Mouse (Mus musculus): Measurements from ENCODE around the gene 4930503B20Rik.
A peak's percentile ranks its signal among the peaks of the same experiment; 100 is the strongest.

4930503B20Rik gene

GRCm38 (mm10) chr3:146651217-146651616, at the start of gene 4930503B20Rik:
TSS of gene 4930503B20Rik (minus strand) at chr3:146651317.
- DNase-seq (ENCODE audit: low read depth), result no peak

- no peak for DNase-seq (ENCODE audit: low read depth)
Measured at GRCm38 (mm10) chr3:146700051-146700450, 48.9 kb upstream of the 4930503B20Rik start.

GRCm38 (mm10) chr3:146698982-146699381, 47.9 kb upstream of the 4930503B20Rik start:
- no peak for DNase-seq (ENCODE audit: low read depth)

- no peak for DNase-seq (ENCODE audit: low read depth)
Measured at GRCm38 (mm10) chr3:146692547-146692946, 41.4 kb upstream of the 4930503B20Rik start.

- DNase-seq (ENCODE audit: low read depth), result no peak
Measured at GRCm38 (mm10) chr3:146687121-146687725, 36.1 kb upstream of the 4930503B20Rik start.

GRCm38 (mm10) chr3:146686428-146686827, 35.3 kb upstream of the 4930503B20Rik start:
- peak; percentile 52 for DNase-seq (ENCODE audit: low read depth)

GRCm38 (mm10) chr3:146684811-146685675, 33.9 kb upstream of the 4930503B20Rik start, which contains the start of gene Samd13:
TSS of gene Samd13 (minus strand) at chr3:146685592.
- DNase-seq (ENCODE audit: low read depth), result peak; percentile 10

GRCm38 (mm10) chr3:146683095-146683494, 32.0 kb upstream of the 4930503B20Rik start:
- peak; percentile 23 for DNase-seq (ENCODE audit: low read depth)

- peak; percentile 53 for DNase-seq (ENCODE audit: low read depth)
Measured at GRCm38 (mm10) chr3:146682140-146682651, 31.1 kb upstream of the 4930503B20Rik start.

GRCm38 (mm10) chr3:146681696-146682095, 30.6 kb upstream of the 4930503B20Rik start:
- peak; percentile 22 for DNase-seq (ENCODE audit: low read depth)

GRCm38 (mm10) chr3:146680625-146681024, 29.5 kb upstream of the 4930503B20Rik start:
- no peak for DNase-seq (ENCODE audit: low read depth)

GRCm38 (mm10) chr3:146679646-146680045, 28.5 kb upstream of the 4930503B20Rik start:
- no peak for DNase-seq (ENCODE audit: low read depth)

GRCm38 (mm10) chr3:146676193-146676592, 25.1 kb upstream of the 4930503B20Rik start:
- DNase-seq (ENCODE audit: low read depth), result no peak

- no peak for DNase-seq (ENCODE audit: low read depth)
Measured at GRCm38 (mm10) chr3:146675101-146675500, 24.0 kb upstream of the 4930503B20Rik start.

GRCm38 (mm10) chr3:146671121-146671520, 20.0 kb upstream of the 4930503B20Rik start:
- no peak for DNase-seq (ENCODE audit: low read depth)

GRCm38 (mm10) chr3:146661907-146662306, 10.8 kb upstream of the 4930503B20Rik start:
- no peak for DNase-seq (ENCODE audit: low read depth)

- no peak for DNase-seq (ENCODE audit: low read depth)
Measured at GRCm38 (mm10) chr3:146661001-146661400, 9.9 kb upstream of the 4930503B20Rik start.

- no peak for DNase-seq (ENCODE audit: low read depth)
Measured at GRCm38 (mm10) chr3:146659321-146659720, 8.2 kb upstream of the 4930503B20Rik start.

- no peak for DNase-seq (ENCODE audit: low read depth)
Measured at GRCm38 (mm10) chr3:146658061-146658639, 7.0 kb upstream of the 4930503B20Rik start.

GRCm38 (mm10) chr3:146657433-146657832, 6.3 kb upstream of the 4930503B20Rik start:
- DNase-seq (ENCODE audit: low read depth), result no peak

- DNase-seq (ENCODE audit: low read depth), result peak; percentile 2
Measured at GRCm38 (mm10) chr3:146655111-146655577, 4.0 kb upstream of the 4930503B20Rik start.

GRCm38 (mm10) chr3:146653692-146654091, 2.6 kb upstream of the 4930503B20Rik start:
- no peak for DNase-seq (ENCODE audit: low read depth)

Measured in induced T-regulatory cell, adult 2 months (primary cell).